Mouse (Mus musculus) lung, postnatal 0 days (tissue): ENCODE results near the gene Pde1a.

Source experiments
- CTCF ChIP-seq: IDR thresholded peaks from 2 replicates; pipeline ENCODE4 v1.5.1; 2016; ENCODE audit warnings: antibody characterized with exemption, mild to moderate bottlenecking
- EP300 ChIP-seq: IDR thresholded peaks from 2 replicates; pipeline ENCODE4 v1.6.1; 2016; ENCODE audit warnings: antibody characterized with exemption, mild to moderate bottlenecking, control low read depth

GRCm38 (mm10) chr2:79839090-79839489 lies 290.2 kb downstream of the Pde1a start:
- TF ChIP-seq EP300 (no peak), CTCF (no peak)
